Comparison of ENCODE assay signal across 8 mouse cellular contexts in the genomic region with DNA sequence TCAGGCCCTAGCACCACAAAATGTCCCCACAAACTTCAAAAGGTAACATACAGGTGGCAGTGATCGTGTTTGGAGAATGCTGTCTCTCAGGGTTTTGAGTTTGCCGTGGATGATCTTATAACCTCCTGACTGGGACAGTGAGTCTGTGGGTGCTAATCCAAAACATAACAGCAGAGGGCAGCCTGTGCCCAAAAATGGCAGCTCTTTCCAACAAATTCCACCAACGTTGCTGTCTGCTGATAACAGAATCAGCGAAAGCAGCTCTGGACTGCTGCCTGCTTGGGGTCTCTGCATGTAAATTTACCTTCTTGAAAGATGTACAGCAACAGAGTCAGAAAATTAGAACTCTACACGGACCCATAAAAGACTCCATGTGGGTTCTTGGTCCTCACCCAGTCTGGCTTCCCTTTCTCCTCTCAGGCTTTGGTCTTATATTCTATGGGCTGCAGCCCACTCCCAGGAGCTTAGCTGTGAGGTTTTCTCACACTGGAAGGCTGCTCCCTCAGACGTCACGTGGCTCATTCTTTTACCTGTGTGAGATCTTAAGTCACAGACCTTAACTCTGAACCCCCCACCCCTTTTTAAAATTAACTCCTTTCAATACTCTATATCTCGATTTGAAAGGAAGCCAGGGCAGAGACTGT. TPM values are rescaled to one million over a fixed set of nuclear protein-coding genes. Genes with fewer than 3 reads are reported as not detected.
DNase-seq lines count a peak whose midpoint lies in the region; TF ChIP-seq lines count a peak whose summit lies in the region.

No protein-coding gene starts in this region.

- H3K4me1 ChIP-seq in bone marrow, adult 2 months (ENCODE audit: control insufficient read depth, insufficient read depth, low read length): no peaks in the 10 kb centered on the region
- no peaks in the 10 kb centered on the region for H3K4me1 ChIP-seq in embryonic fibroblast, embryonic 13.5 days (ENCODE audit: control insufficient read depth, insufficient read depth, low read length)

- WGBS in bone marrow, adult 2 months: 22% methylated on average over 8 of the region's 8 CpGs

- TF ChIP-seq CTCF in bone marrow, adult 2 months (IDR thresholded peaks at IDR 0.05; ENCODE audit: control insufficient read depth, insufficient read depth, low read length): peak; percentile 34; the same call in 1 of the 2 replicates
- TF ChIP-seq CTCF in embryonic fibroblast, embryonic 13.5 days (IDR thresholded peaks at IDR 0.05; ENCODE audit: borderline replicate concordance, insufficient read depth, low read length): peak; percentile 54; the same call in 1 of the 2 replicates

- no peak for TF ChIP-seq POLR2A in bone marrow, adult 2 months (IDR thresholded peaks at IDR 0.05; ENCODE audit: borderline replicate concordance, control insufficient read depth, low read depth, low read length)
- no peak for TF ChIP-seq POLR2A in embryonic fibroblast, embryonic 13.5 days (IDR thresholded peaks at IDR 0.05; ENCODE audit: low read depth, low read length)

- peak; percentile 18 for DNase-seq in gastrocnemius, adult 18-20 months (ENCODE audit: low spot score)
- DNase-seq in gastrocnemius, postnatal 25 days: no peak
- DNase-seq in heart, postnatal 4 days: peak; percentile 77
- peak; percentile 80 to 83 for DNase-seq in layer of hippocampus, postnatal 14 days (ENCODE audit: low spot score in 2 of 2)
- peak; percentile 48 to 73 for DNase-seq in lung, postnatal 4 days
- DNase-seq in right cerebral cortex, postnatal 4 days: peak; percentile 90

- no peak overlapping the region for H3K4me3 ChIP-seq in bone marrow, adult 2 months (replicated peaks; ENCODE audit: control insufficient read depth, low read depth, low read length)
- H3K4me3 ChIP-seq in embryonic fibroblast, embryonic 13.5 days (ENCODE audit: insufficient read depth, low read length): no peak overlapping the region

- H3K27ac ChIP-seq in bone marrow, adult 2 months (ENCODE audit: control insufficient read depth, insufficient read depth, low read depth, low read length, poor library complexity): no peak overlapping the region
- no peak overlapping the region for H3K27ac ChIP-seq in embryonic fibroblast, embryonic 13.5 days (ENCODE audit: insufficient read depth, low read length)

RNA-seq across cellular contexts. Expression of a gene that starts 24.1 kb away (rescaled TPM):
- total RNA-seq in gastrocnemius, adult 18-20 months (2021): under 1 TPM; 0.02 to 0.07 TPM
- total RNA-seq in gastrocnemius, postnatal 25 days (2021): under 1 TPM in 1 of 2 experiments, not detected in 1; 0.03 TPM
- 0.42 TPM in 1 of 2 replicates, not detected in the other for polyA plus RNA-seq in bone marrow, adult 2 months (2011; ENCODE audit: insufficient read depth, insufficient read length, low replicate concordance, missing spikeins)
- 2.0 and 3.4 TPM in 2 replicates for polyA plus RNA-seq in embryonic fibroblast, embryonic 13.5 days (2011; ENCODE audit: insufficient read length, low read depth, missing spikeins)
- 1 to 10 TPM; 1.3 to 1.5 TPM for total RNA-seq in heart, postnatal 4 days (2021)
- total RNA-seq in layer of hippocampus, postnatal 14 days (2021): 10 to 100 TPM; 16.0 to 22.8 TPM

Comparison
In these comparisons a context has a peak if more than half of its experiments do, and no peak if none do; other contexts are left out.
1. RNA of a gene that starts 24.1 kb away (total RNA-seq): 16.0 to 22.8 TPM in layer of hippocampus, postnatal 14 days; 1.3 to 1.5 TPM in heart, postnatal 4 days, 0.02 to 0.07 TPM in gastrocnemius, adult 18-20 months and 0.03 TPM in gastrocnemius, postnatal 25 days; every median in the first group is over 4 times any median in the second.